Mouse (Mus musculus) hindbrain, embryonic 11.5 days (tissue): Measurements from ENCODE around the gene Uspl1. TPM values are rescaled to one million over a fixed set of nuclear protein-coding genes. Genes with fewer than 3 reads are reported as not detected.

Experiments used
- ATAC-seq: fragments of 200-750 bp; cut with Nextera tagmentation; 2 replicates; pipeline ENCODE4 v1.8.0; 2017; ENCODE audit warnings: mild to moderate bottlenecking, moderate TSS enrichment, moderate library complexity; ENCODE audit not compliant: low FRiP score
- DNase-seq: peaks from one replicate; pipeline ENCODE4 v3.0.0-alpha.2; 2015; ENCODE audit warnings: low spot score
- H3K27ac ChIP-seq: fragments of 300-500 bp; sonication (generic); 2 replicates; pipeline ENCODE4 v1.5.1; 2014; ENCODE audit warnings: mild to moderate bottlenecking, low read depth, low read length
- H3K27me3 ChIP-seq: fragments of 300-500 bp; sonication (generic); 2 replicates; pipeline ENCODE4 v1.6.1; 2014; ENCODE audit warnings: mild to moderate bottlenecking, low read length, moderate library complexity, mixed read lengths; ENCODE audit not compliant: control insufficient read depth, insufficient read depth
- H3K36me3 ChIP-seq: fragments of 300-500 bp; sonication (generic); 2 replicates; pipeline ENCODE4 v1.6.1; 2014; ENCODE audit warnings: mild to moderate bottlenecking, low read length, moderate library complexity, mixed read lengths; ENCODE audit not compliant: control insufficient read depth, insufficient read depth
- H3K4me1 ChIP-seq: fragments of 300-500 bp; sonication (generic); replicated peaks from 2 replicates; pipeline ENCODE4 v1.6.1; 2014; ENCODE audit warnings: low read length, mixed read lengths; ENCODE audit not compliant: control insufficient read depth, insufficient read depth
- H3K4me2 ChIP-seq: fragments of 300-500 bp; sonication (generic); replicated peaks from 2 replicates; pipeline ENCODE4 v1.6.1; 2014; ENCODE audit warnings: mild to moderate bottlenecking, low read depth, low read length
- H3K4me3 ChIP-seq: fragments of 300-500 bp; sonication (generic); 2 replicates; pipeline ENCODE4 v1.5.1; 2014; ENCODE audit warnings: low read depth, low read length
- H3K9ac ChIP-seq: fragments of 300-500 bp; sonication (generic); 2 replicates; pipeline ENCODE4 v1.6.1; 2014; ENCODE audit warnings: low read depth, low read length
- H3K9me3 ChIP-seq: fragments of 300-500 bp; sonication (generic); 2 replicates; pipeline ENCODE4 v1.6.1; 2016; ENCODE audit warnings: low read length; ENCODE audit not compliant: control insufficient read depth
- WGBS: fragments of 180-500 bp; shearing (Covaris S2); extraction: QIAGEN DNeasy Blood & Tissue Kit; methylation state at CpG from one replicate; pipeline ENCODE4 v1.1.7; 2014; 5-methylcytosine and 5-hydroxymethylcytosine counted together
- polyA plus RNA-seq: library from polyadenylated mRNA; unstranded; fragments of >200 nt; fragmentation: Nextera tagmentation; extraction: Ambion mirVana; gene quantifications from 2 replicates; pipeline ENCODE4 v1.2.1, GENCODE M21; 2014

Gene Uspl1
- polyA plus RNA-seq, 1 experiment from 2014 or later, result 73.7 TPM

- H3K27me3 ChIP-seq, result no peaks in the 10 kb centered on the region
- WGBS, result 80% methylated on average over 25 of the region's 25 CpGs
- no peak overlapping the region for H3K9ac ChIP-seq
- no peaks in the 10 kb centered on the region for H3K4me1 ChIP-seq
- ATAC-seq, result no peak
- H3K9me3 ChIP-seq, result no peaks in the 10 kb centered on the region
- H3K27ac ChIP-seq, result no peak overlapping the region
- no peak overlapping the region for H3K4me3 ChIP-seq
- H3K4me2 ChIP-seq, result no peak overlapping the region
- no peaks in the 10 kb centered on the region for H3K36me3 ChIP-seq
- DNase-seq, result no peak
Observed at GRCm38 (mm10) chr5:149143766-149144375, 40.3 kb upstream of the Uspl1 start.

GRCm38 (mm10) chr5:149146691-149147090 lies 37.5 kb upstream of the Uspl1 start:
- 92% methylated on average over 7 of the region's 7 CpGs for WGBS

GRCm38 (mm10) chr5:149147386-149148000 lies 36.7 kb upstream of the Uspl1 start:
- 81% methylated on average over 8 of the region's 8 CpGs for WGBS
- no peak overlapping the region for H3K4me3 ChIP-seq
- H3K36me3 ChIP-seq, result no peaks in the 10 kb centered on the region
- DNase-seq (no peak), ATAC-seq (no peak)
- H3K4me1 ChIP-seq, result no peaks in the 10 kb centered on the region
- no peak overlapping the region for H3K9ac ChIP-seq
- H3K4me2 ChIP-seq, result no peak overlapping the region
- no peaks in the 10 kb centered on the region for H3K9me3 ChIP-seq
- H3K27me3 ChIP-seq, result no peaks in the 10 kb centered on the region
- H3K27ac ChIP-seq, result no peak overlapping the region

More at GRCm38 (mm10) chr5:149146691-149147090, 37.5 kb upstream of the Uspl1 start:
- Histone ChIP-seq H3K9me3 (no peaks in the 10 kb centered on the region), H3K4me3 (no peak overlapping the region), H3K4me1 (no peaks in the 10 kb centered on the region), H3K9ac (no peak overlapping the region), H3K36me3 (no peaks in the 10 kb centered on the region), H3K27me3 (no peaks in the 10 kb centered on the region), H3K27ac (no peak overlapping the region), H3K4me2 (no peak overlapping the region)
- ATAC-seq, result no peak
- DNase-seq, result no peak

- Histone ChIP-seq H3K4me1 (no peaks in the 10 kb centered on the region), H3K36me3 (no peaks in the 10 kb centered on the region), H3K9me3 (no peaks in the 10 kb centered on the region), H3K27me3 (no peaks in the 10 kb centered on the region), H3K4me3 (no peak overlapping the region), H3K9ac (no peak overlapping the region), H3K4me2 (no peak overlapping the region), H3K27ac (no peak overlapping the region)
- ATAC-seq (no peak), DNase-seq (no peak)
- WGBS, result 95% methylated on average over 3 of the region's 3 CpGs
Observed at GRCm38 (mm10) chr5:149150882-149151281, 33.3 kb upstream of the Uspl1 start.

- Histone ChIP-seq H3K27ac (no peak overlapping the region), H3K27me3 (no peaks in the 10 kb centered on the region), H3K4me2 (no peak overlapping the region), H3K36me3 (no peaks in the 10 kb centered on the region), H3K4me1 (no peaks in the 10 kb centered on the region), H3K4me3 (no peak overlapping the region), H3K9ac (no peak overlapping the region), H3K9me3 (no peaks in the 10 kb centered on the region)
- peak; percentile 12 for DNase-seq
- ATAC-seq, result no peak
- WGBS, result 64% methylated on average over 13 of the region's 13 CpGs
Observed at GRCm38 (mm10) chr5:149152063-149152773, 31.9 kb upstream of the Uspl1 start.

GRCm38 (mm10) chr5:149152774-149153155 lies 31.4 kb upstream of the Uspl1 start:
- Histone ChIP-seq H3K9me3 (no peaks in the 10 kb centered on the region), H3K36me3 (no peaks in the 10 kb centered on the region), H3K9ac (no peak overlapping the region), H3K4me2 (no peak overlapping the region), H3K27me3 (no peaks in the 10 kb centered on the region), H3K4me1 (no peaks in the 10 kb centered on the region), H3K27ac (no peak overlapping the region), H3K4me3 (no peak overlapping the region)
- WGBS, result 70% methylated on average over 12 of the region's 12 CpGs
- no peak for DNase-seq
- no peak for ATAC-seq

- Histone ChIP-seq H3K27ac (no peak overlapping the region), H3K4me3 (no peak overlapping the region), H3K4me1 (no peaks in the 10 kb centered on the region), H3K9me3 (no peaks in the 10 kb centered on the region), H3K27me3 (no peaks in the 10 kb centered on the region), H3K4me2 (no peak overlapping the region), H3K9ac (no peak overlapping the region), H3K36me3 (no peaks in the 10 kb centered on the region)
- 85% methylated on average over 18 of the region's 18 CpGs for WGBS
- ATAC-seq (no peak), DNase-seq (no peak)
Observed at GRCm38 (mm10) chr5:149156886-149157563, 27.1 kb upstream of the Uspl1 start.

- H3K36me3 ChIP-seq, result no peaks in the 10 kb centered on the region
- no peak overlapping the region for H3K9ac ChIP-seq
- no peak for ATAC-seq
- H3K27me3 ChIP-seq, result no peaks in the 10 kb centered on the region
- no peak overlapping the region for H3K4me2 ChIP-seq
- no peaks in the 10 kb centered on the region for H3K4me1 ChIP-seq
- H3K4me3 ChIP-seq, result no peak overlapping the region
- DNase-seq, result no peak
- H3K9me3 ChIP-seq, result no peaks in the 10 kb centered on the region
- H3K27ac ChIP-seq, result no peak overlapping the region
- WGBS, result 92% methylated on average over 6 of the region's 6 CpGs
Observed at GRCm38 (mm10) chr5:149159021-149159420, 25.1 kb upstream of the Uspl1 start.
